Mouse (Mus musculus): ENCODE measurements around the gene Ptgs1. TPM values are rescaled to one million over a fixed set of nuclear protein-coding genes. Genes with fewer than 3 reads are reported as not detected.

Ptgs1 gene
- total RNA-seq, 2 experiments from 2014 or later = 5.4 to 18.4 TPM

DNA sequence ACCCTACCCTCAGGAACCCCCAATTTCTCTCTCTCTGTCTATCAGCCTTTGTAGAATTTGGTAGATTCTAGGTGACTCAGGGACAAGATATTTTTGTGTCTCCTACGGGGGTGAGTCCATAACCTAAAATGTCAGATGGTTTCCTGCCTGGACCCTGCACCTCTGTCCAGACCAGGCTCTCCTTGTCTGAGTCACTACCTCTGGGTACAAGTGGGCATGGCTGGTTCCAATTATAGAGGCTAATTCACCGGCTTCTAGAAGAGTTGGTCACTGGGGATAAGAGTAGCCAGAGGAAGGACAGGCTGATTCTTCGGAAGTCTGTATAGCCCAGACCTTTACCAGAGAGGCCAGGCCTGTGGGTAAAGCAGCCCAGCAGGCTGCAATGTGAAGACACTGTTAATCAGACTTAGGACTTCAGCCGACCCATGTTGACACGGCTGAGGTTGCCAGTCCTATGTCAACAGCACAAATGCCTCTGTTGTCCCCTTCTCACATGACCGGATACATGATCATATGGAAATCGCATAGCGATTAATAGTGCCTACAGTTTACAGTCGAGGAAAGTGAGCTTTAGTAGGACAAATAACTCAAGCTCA lies 13.2 kb downstream of the Ptgs1 start:
- ATAC-seq (replicated peaks; ENCODE audit: low FRiP score, poor library complexity, severe bottlenecking) = no peak

DNA sequence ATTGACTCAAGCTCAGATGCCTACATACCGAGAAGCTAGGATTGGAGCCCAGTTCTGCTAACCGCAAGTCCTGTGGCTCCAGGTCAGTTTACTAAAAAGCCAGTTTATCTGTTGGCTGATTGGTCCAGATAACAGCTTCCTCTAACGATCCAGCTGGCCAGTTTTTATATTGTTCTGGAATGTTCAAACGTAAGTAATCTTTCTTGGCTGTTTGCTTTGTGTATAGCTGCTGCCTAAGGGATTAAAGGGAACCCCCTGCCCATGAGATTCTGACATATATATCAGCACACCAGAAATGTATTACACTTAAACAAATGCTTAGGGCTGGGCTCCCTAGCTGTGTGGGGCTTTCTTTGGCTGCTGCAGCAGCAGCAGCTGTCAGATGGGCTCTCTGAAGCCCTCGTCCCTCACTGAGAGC lies 13.7 kb downstream of the Ptgs1 start:
- ATAC-seq (replicated peaks; ENCODE audit: low FRiP score, poor library complexity, severe bottlenecking) = no peak

DNA sequence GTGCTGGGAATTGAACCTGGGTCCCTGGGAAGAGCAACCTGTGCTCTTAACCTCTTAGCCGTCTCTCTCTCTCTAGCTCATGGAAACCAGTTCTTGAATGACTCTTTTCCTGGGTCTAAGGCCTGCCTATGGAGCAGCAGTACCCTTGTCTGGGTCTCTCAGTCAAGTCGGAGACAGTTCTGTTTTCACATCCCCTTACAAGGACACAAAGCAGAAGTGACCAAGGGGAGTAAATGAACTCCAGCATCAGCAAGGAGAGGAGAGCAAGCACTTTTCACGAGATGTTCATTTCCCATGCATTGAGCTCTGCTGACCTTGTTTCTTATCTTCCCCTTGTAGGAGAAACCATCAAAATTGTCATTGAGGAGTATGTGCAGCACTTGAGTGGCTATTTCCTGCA lies 14.5 kb downstream of the Ptgs1 start:
- no peak for ATAC-seq (replicated peaks; ENCODE audit: low FRiP score, poor library complexity, severe bottlenecking)

DNA sequence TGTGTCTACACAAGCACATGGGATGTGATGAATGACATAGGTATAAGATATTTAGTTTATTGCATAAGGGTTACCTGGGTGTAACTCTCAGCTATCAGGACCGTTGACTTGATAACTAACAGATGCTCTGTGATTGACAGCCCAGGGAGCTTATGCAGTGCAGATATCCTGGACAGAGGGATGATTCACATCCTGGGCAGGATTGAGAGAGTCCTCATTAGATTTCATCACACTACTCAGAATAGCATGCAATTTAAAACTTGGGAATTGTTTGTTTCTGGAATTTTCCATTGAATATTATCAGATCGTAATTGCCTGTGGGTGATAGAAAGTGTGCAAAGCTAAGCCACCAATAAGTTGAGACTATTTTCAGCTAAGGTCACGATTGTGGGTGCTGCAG lies 17.7 kb downstream of the Ptgs1 start:
- no peak for ATAC-seq (replicated peaks; ENCODE audit: low FRiP score, poor library complexity, severe bottlenecking)

DNA sequence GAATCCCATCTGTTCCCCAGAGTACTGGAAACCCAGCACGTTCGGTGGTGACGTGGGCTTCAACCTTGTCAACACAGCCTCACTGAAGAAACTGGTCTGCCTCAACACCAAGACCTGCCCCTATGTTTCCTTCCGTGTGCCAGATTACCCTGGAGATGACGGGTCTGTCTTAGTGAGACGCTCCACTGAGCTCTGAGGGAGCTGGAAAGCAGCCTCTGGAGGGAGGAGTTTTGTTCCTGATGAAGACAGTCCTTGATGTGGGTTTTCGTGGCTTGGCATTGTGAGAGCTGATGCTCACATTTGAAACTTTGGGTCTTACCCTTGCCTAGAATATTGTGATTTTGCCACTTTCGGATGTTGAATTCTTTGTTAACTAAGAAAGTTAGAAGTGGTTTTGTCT lies 20.9 kb downstream of the Ptgs1 start:
- no peak for ATAC-seq (replicated peaks; ENCODE audit: low FRiP score, poor library complexity, severe bottlenecking)

DNA sequence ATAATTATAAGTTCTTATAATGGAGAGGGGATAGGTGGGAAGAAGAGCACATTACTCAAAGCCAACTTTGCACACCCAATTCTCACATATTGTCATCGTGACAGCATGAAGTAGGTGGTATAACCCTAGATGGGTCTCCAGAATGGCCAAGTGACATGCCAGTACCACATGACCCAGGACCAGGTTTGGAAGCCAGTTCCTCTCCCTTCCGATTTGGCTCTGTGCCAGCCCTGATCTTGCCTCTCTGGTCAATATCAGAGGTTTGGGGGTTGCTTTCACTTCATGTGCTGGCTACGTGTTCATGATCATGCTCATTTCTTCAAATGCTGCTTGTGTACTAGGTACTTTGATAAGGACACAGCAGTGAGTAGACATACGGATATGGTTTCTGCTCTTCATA lies 22.3 kb downstream of the Ptgs1 start:
- no peak for ATAC-seq (replicated peaks; ENCODE audit: low FRiP score, poor library complexity, severe bottlenecking)

DNA sequence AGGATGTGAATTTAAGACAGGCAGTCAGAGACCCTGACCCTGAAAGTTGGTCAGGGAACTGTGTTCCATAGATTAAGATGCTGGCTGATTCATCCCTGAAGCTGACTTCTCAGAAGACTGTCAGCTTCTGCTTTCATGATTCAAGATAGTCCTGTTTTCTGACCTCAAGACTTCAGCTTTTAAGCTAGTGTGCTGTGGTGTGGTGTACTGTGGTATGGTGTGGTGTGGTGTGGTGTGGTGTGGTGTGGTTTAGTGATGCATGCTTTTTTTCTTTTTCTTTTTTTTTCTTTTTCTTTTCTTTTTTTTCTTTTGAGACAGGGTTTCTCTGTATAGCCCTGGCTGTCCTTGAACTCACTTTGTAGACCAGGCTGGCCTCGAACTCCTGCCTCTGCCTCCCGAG lies 24.2 kb downstream of the Ptgs1 start:
- no peak for ATAC-seq (replicated peaks; ENCODE audit: low FRiP score, poor library complexity, severe bottlenecking)

DNA sequence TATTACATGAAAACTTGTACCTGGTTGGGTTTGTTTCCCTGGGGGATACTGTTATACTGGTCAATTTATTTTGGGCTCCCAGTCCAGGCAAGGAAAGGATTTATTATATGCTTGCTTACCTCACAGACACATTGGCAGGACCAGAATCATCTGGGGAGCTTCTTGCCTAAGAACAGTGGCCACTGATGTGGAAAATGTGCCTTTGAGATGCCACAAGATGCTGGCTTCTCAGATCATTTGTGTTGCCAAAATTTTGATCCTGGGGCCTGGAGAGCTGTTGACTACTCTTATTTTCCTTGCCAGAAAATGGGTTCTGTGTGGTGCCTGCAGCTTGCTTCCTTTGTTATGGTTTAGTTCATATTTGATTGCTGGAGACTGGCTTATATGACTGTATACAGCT lies 26.7 kb downstream of the Ptgs1 start:
- ATAC-seq (replicated peaks; ENCODE audit: low FRiP score, poor library complexity, severe bottlenecking) = no peak

DNA sequence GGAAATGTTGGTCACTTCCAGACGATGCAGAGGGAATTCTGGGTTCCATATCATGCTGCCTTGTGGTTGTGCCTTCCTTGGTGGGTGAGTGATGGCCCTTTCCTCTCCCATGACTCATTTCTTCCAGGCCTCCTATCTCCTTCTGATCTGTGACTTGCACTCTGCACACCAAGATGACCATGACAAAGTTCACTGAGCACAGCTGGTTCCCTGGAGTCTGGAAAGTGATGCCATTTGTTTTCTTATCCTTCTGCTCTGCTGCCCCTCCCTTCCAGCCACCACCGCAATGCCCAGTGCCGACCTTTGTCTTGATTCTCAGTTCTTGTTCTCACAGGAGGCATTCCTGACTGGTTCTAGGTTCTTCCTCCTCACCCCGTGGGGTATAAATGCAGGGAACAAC lies 29.2 kb downstream of the Ptgs1 start:
- ATAC-seq (replicated peaks; ENCODE audit: low FRiP score, poor library complexity, severe bottlenecking) = no peak

DNA sequence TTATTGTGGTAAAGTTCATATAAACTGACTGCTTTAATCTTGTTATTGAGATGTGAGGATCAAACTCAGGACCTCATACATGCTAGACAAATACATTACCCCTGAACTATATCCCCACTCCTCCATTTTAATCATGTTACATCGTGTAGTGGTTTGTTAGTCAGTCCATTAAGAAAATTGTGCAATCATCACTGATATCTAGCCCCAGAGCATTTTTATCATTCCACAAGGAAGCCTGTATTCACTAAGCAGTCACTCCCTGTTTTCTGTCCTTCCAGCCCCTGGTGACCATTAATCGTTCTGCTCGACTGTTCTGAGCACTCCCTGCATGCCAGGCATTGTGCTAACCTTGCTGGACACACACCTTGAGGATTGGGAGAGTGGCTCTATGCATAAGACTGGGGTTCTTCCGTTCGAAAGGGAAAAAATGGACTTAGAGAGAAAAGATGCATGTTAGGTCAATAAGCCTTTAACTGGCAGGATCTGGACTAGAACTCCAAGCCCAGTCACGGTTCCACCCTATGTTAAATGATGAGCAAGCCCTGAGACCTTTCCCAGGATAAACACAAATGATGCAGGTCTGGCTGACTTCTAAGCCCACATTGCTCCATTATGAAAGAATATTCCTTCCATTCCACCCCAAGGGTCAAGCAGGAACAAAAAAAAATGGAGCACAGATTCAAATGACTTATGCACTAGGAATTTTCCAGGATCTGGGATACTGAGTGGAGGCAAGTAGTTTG lies 29.7 kb downstream of the Ptgs1 start:
- no peak for ATAC-seq (replicated peaks; ENCODE audit: low FRiP score, poor library complexity, severe bottlenecking)

DNA sequence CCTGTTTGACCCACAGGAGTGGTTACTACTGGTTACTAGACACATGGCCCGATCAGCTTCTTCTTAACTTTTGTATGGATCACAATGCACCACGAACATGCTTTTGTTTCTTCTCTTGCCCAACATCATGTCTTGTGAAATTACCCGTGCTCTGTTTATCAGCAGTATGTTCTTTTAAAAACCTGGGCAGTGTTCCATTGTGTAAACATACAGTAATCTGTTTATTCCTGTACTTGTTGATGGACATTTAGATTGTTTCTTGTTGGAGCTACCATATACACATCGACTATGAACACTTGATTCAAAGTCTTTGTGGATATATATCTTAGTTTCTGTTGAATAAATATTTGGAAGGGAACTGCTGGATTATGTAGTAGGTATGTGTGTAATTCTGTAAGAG lies 31.8 kb downstream of the Ptgs1 start:
- ATAC-seq (replicated peaks; ENCODE audit: low FRiP score, poor library complexity, severe bottlenecking) = no peak

DNA sequence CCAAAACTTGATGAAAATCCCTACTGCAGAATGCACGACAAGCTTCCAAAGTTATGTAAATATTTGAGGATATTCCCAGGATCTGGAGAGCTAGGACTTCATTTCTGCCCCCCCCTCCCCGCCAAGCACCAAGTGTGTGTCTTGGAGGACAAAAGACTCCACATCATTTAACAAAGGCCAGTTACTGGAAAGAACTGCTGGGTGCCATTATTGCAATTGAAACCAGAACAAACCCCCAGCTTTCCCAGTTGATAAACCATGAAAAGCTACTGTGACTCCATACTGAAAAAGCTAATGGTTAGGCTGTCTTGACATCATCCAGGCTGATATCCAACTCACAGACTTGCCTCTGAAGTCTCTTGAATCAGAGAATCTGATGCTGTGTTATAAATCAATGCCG lies 39.2 kb downstream of the Ptgs1 start:
- ATAC-seq (replicated peaks; ENCODE audit: low FRiP score, poor library complexity, severe bottlenecking) = no peak

DNA sequence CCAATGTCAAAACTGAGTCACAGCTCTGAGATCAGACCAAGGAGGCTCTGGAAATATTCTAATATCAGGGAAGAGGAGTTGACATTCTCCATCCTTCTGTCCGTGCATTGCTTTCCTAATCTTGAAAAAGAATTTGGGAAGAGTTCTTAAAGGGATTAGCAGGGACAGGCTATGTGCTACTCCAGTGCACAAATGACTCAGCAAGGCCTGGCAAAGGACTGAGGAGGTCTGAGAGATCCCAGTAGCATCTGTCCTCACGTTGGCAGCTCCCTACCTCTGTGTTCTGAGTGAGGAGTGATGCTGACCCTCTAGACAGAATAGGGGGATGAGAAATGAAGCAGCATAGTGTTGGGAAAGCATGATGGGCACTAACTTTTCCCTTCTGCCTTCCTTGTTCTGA lies 40.0 kb downstream of the Ptgs1 start:
- ATAC-seq (replicated peaks; ENCODE audit: low FRiP score, poor library complexity, severe bottlenecking) = no peak

DNA sequence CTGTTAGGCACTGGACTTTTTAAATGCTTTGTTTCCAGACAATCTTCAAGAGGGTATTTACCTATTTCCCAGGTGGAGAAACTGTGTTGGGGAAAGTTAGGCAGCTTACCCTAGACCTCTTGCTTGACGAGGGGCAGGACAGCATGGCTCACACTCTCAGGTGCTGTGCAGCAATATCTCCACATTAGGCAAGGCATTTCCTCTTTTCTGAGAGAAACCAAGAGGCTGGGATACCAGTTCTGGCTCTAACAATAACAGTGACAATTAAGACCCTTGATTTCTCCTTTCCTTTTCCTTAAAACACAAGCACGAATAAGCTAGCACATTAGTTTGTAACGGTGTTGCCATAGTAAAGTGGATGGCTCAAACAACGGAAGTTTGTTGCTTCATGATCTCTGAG lies 40.9 kb downstream of the Ptgs1 start:
- no peak for ATAC-seq (replicated peaks; ENCODE audit: low FRiP score, poor library complexity, severe bottlenecking)

DNA sequence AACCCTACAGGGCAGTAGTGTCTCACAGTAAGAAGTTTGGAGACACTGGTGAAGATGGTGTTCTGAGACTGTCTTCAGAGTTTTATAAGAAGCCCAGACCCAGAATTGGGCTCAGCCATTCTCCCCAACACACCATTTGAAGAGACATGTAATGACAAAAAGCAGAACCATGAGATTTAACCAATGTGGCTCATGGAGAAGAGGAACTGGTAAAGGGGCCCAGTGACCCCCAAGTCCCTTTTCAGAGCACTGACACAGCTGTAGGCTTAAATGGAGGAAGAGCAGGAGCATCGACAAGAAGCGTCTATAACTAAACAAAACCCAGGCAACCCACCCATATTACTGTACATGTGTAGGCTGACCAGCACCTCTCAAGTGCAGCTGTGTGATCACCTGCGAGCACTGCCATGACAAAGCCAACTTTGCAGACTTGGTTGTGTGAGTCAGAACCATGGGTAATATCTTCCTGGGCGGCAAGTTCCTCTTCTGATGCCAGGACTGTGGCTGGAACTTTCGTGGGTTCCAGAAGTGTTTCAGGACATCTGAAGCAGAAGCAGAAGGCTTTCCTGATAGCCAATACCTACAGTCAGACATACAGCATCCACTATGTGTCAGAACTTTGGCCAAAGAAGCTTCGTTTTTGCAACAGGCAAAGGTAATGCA lies 42.2 kb downstream of the Ptgs1 start:
- ATAC-seq (replicated peaks; ENCODE audit: low FRiP score, poor library complexity, severe bottlenecking) = no peak

DNA sequence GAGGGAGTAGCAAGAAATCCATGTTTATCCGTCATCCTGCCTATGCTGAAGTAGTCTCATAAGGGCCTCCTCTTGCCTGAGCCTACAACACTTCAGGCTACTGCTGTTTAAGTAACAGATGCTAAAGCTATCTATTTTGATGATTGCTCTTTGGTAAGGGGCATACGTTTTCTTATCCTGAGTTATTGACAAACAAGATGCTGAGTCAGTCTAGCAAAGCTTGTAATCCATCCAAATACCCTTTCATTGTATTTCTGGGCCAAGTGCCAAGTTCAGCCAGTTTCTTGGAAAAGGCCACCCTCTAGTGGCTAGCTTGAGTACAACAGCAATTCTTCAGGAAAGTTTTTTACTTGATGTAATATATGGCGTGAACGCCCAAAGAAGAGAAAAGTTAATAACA lies 46.2 kb downstream of the Ptgs1 start:
- ATAC-seq (replicated peaks; ENCODE audit: low FRiP score, poor library complexity, severe bottlenecking) = no peak

DNA sequence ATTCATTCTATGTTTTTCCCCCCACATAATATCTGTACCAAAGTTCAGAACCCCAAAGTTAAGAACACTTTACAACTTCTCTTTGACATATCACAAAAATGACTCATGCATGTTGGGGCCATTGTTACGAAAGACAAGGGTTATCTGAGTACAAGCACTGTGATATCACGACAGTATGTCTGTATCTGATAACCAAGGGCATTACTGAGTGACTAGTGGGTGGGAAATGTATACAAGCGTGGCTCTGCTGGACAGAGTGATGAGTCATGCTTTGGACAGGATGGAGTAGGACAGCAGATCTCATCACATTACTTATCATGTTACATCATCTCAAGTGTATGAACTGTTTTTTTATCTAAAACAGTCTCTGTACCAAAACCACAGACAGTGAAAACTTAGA lies 48.5 kb downstream of the Ptgs1 start:
- no peak for ATAC-seq (replicated peaks; ENCODE audit: low FRiP score, poor library complexity, severe bottlenecking)

DNA sequence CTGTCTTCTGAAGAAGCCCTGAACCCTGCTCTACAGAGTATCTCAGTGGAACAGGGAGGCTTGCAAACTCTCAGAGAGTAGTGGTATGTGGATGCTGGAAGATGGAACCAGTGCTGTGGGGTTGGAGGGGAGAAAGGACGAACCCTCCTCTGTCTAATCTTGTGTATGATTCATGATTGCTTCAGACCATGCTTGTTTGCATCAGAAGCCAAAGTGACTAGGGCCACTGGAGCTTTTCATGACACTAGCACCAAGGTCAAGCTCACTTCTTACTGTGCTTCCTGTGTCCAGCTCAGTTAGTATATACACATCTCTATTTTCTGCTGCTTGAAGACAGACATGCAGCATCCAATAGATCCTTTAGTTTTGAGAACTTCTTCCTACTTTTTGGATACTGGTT lies 50.9 kb downstream of the Ptgs1 start:
- no peak for ATAC-seq (replicated peaks; ENCODE audit: low FRiP score, poor library complexity, severe bottlenecking)

DNA sequence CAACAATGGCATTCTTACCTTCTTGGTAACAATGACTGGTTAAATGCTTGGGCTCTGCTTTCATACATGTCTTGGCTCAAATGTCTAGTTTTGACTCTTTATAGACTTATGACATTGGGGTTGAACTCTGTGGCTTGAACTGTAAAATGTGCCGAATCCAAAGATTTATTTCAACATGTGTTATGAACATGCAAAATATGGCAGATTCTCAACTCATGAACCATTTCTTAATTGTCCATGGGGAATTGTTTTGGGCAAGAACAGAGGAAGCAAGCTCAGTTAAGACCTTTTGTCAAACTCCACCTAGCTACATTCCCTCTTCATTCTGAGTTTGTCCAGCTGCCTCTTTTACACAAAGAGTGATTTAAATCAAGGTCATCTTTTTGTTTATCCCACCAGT lies 52.1 kb downstream of the Ptgs1 start:
- no peak for ATAC-seq (replicated peaks; ENCODE audit: low FRiP score, poor library complexity, severe bottlenecking)

Measured in erythroid progenitor cell, adult 5-6 weeks (primary cell).